Mouse (Mus musculus) splenic B cell, adult 2 months (primary cell): ENCODE results near the gene Rtf2.

ENCODE experiments used
- DNase-seq: peaks from one replicate; pipeline ENCODE4 v3.0.0-alpha.2; 2011; ENCODE audit warnings: low read depth, low spot score
- H3K27me3 ChIP-seq: 2 replicates; pipeline ENCODE4 v1.6.1; 2012; ENCODE audit warnings: mild to moderate bottlenecking, low read length, moderate library complexity, mixed read lengths; ENCODE audit not compliant: control insufficient read depth, poor library complexity, insufficient read depth, severe bottlenecking
- H3K36me3 ChIP-seq: 2 replicates; pipeline ENCODE4 v1.6.1; 2012; ENCODE audit warnings: mild to moderate bottlenecking, low read length, moderate library complexity, mixed read lengths; ENCODE audit not compliant: control insufficient read depth, poor library complexity, insufficient read depth, severe bottlenecking

Rtf2 gene

GRCm38 (mm10) chr2:172458496-172458895, 18.1 kb downstream of the Rtf2 start, which contains the start of gene Gcnt7:
TSS of gene Gcnt7 (minus strand) at chr2:172458596.
- DNase-seq, result no peak
- Histone ChIP-seq H3K36me3 (peaks cover 3% of the 10 kb centered on the region; the same call in 1 of the 2 replicates), H3K27me3 (no peaks in the 10 kb centered on the region)

- Histone ChIP-seq H3K27me3 (no peaks in the 10 kb centered on the region), H3K36me3 (peaks cover 4% of the 10 kb centered on the region; the same call in 1 of the 2 replicates)
- no peak for DNase-seq
These were observed 20.3 kb downstream of the Rtf2 start for GRCm38 (mm10) chr2:172460647-172461046.

- H3K36me3 ChIP-seq, result peaks cover 4% of the 10 kb centered on the region; the same call in 1 of the 2 replicates
- no peaks in the 10 kb centered on the region for H3K27me3 ChIP-seq
- no peak for DNase-seq
These were observed 22.5 kb downstream of the Rtf2 start for GRCm38 (mm10) chr2:172462813-172463212.

DNA sequence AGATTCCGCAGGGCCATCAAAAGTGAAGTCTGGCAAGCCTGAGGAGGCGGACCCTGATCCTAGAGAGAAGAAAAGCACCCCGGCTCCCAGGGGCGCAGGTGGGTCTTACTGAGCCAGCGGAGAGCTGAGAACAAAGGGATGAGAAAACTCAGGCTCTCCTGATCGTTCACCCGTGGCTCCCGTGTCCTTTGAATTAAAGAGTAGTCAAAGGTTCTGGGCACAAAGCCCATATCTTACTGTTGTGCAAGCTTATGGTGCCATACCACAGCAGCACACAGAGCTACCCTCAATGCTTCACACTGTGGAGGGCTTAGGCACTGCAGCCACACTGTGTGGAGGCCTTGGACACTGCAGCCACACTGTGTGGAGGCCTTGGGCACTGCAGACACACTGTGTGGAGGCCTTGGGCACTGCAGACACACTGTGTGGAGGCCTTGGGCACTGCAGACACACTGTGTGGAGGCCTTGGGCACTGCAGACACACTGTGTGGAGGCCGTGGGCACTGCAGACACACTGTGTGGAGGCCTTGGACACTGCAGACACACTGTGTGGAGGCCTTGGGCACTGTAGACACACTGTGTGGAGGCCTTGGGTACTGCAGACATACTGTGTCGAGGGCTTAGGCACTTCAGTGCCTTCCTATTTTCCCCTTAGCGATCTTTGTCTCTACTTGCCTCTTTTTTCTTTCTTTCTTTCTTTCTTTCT, 26.2 kb downstream of the Rtf2 start:
- Histone ChIP-seq H3K27me3 (no peaks in the 10 kb centered on the region), H3K36me3 (peaks cover 7% of the 10 kb centered on the region; the same call in 1 of the 2 replicates)
- no peak for DNase-seq

- DNase-seq, result no peak
- no peaks in the 10 kb centered on the region for H3K27me3 ChIP-seq
- H3K36me3 ChIP-seq, result peaks cover 7% of the 10 kb centered on the region; the same call in 1 of the 2 replicates
These were observed 26.9 kb downstream of the Rtf2 start for GRCm38 (mm10) chr2:172467206-172467605.

DNA sequence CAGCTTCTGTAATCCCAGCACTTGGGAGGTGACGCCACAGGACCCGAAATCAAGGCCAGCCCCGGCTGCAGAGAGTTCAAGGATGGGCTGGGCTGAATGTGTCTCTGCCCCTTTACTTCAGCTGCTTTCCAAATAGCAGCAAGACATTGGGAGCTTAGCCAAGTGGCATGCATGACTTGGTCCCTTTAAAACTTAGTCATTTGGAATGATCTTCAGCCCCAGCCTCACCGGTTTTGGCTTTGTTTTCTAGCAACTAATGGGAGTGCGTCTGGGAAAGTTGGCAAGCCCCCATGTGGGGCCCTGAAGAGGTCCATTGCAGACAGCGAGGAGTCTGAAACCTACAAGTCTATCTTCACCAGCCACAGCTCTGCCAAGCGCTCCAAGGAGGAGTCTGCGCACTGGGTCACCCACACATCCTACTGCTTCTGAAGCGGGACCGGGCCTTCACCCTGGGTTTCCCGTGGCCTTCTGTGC, 28.0 kb downstream of the Rtf2 start:
- Histone ChIP-seq H3K27me3 (no peaks in the 10 kb centered on the region), H3K36me3 (peaks cover 7% of the 10 kb centered on the region; the same call in 1 of the 2 replicates)
- DNase-seq, result no peak

DNA sequence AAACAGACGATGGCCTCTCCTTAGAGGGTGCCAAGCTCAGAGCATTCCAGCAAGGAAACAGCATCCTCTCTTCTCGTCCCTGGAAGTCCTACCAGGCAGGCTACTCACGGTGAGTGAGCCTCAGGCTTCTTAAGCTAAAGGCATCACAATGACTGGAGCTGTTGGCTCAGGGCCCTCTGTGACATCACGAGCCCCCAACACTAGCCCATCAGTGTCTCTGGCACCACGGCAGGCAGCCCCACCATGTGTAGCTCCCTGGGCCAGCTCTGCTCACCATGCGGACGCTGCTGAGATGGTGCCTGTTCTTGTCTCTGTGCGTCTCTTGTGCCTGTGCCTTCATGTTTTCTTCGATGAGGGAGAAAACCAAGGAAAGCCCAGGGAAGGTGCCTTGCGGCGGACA, 32.0 kb downstream of the Rtf2 start, which contains the start of gene Fam209:
Gene Fam209 (plus strand): TSS at position 203 of the 400 bp plus-strand sequence.
- no peak for DNase-seq
- H3K27me3 ChIP-seq, result no peaks in the 10 kb centered on the region
- peaks cover 4% of the 10 kb centered on the region; the same call in 1 of the 2 replicates for H3K36me3 ChIP-seq

- no peaks in the 10 kb centered on the region for H3K27me3 ChIP-seq
- DNase-seq, result no peak
- 0 out of 2 replicates have a peak, but pooled peaks cover 4% of the 10 kb centered on the region for H3K36me3 ChIP-seq
These were observed 33.2 kb downstream of the Rtf2 start for GRCm38 (mm10) chr2:172473591-172473990.

DNA sequence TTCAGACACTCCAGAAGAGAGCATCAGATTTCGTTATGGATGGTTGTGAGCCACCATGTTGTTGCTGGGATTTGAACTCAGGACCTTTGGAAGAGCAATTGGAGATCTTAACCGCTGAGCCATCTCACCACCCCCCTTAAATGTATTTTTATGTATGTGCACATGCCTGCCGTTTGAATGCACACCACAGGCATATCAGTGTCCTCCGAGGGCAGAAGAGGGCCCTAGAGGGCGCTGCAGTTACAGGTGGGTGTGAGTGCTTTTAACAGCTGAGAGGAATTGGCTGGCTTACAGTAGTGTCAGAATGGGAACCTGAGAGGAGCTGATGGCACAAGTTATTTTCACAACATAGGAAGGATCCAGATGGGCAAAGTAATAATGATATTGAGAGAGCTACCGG, 34.6 kb downstream of the Rtf2 start:
- Histone ChIP-seq H3K27me3 (no peaks in the 10 kb centered on the region), H3K36me3 (0 out of 2 replicates have a peak, but pooled peaks cover under 1% of the 10 kb centered on the region)
- DNase-seq, result peak; percentile 63

DNA sequence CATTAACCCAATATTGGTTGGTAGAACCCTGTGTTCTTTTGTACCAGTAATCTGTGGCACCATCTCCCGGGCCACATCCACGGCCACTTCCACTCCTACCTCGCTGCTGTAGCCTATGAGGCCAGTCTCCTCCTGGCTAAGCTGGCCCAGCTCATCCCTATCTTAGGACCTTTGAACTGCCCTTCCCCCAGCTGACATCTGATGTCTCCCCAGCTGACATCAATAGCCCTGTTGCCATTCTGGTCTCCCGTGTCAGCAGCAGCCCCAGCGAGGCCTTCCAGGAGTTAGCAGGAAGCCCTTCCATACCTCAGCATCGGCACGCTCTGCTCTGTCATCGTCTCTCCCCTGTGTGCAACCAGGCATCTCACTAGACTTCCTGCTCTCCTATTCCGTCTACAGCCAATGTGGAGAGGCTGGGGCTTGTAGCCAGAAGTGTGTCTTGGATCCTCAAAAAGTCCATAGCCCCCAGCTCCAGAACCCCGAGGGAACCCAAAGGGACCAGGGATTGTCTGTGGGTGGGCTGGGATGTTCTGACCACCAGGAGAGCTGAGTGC, 36.4 kb downstream of the Rtf2 start:
- Histone ChIP-seq H3K27me3 (no peaks in the 10 kb centered on the region), H3K36me3 (no peaks in the 10 kb centered on the region)
- peak; percentile 18 for DNase-seq

- Histone ChIP-seq H3K36me3 (no peaks in the 10 kb centered on the region), H3K27me3 (no peaks in the 10 kb centered on the region)
- no peak for DNase-seq
These were observed 37.0 kb downstream of the Rtf2 start for GRCm38 (mm10) chr2:172477350-172477749.

DNA sequence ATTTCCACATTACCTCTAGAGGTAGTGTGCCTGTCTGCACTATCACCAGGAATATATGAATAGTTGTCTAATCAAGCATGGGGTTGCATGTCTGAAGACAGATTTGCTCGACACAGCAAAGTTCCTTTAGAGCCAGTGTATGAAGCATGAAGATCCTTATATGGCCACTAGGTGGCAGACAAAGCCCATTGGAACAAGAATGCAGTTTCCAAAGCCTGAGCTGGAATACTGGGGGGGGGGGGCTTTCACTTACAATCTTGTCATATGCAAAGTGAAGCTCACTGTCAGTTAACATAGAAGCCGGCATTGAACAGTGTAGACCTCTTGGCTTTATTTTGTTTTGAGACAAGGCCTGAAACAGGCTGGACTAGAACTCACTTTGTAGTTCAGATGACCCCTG, 37.5 kb downstream of the Rtf2 start:
- Histone ChIP-seq H3K36me3 (no peaks in the 10 kb centered on the region), H3K27me3 (no peaks in the 10 kb centered on the region)
- DNase-seq, result peak; percentile 66

DNA sequence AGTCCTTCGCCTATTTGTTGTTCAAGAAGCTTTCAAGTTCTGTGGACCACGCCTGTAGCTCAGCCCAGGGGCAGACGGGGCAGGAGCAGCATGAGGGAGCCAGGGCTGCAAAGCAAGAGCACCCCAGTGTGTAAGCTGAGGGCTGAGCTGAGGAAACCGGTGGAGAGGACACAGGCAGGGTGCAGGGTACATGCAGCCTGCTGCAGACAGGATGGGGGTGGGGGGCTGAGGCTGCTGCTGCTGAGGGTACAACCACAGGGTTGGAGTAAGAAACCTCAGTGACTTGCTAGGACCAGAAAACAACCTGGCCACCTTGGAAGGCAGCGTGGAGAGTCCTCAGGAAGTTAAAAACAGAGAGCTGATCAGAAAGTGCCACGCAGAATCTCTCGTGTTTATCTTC, 39.9 kb downstream of the Rtf2 start:
- no peaks in the 10 kb centered on the region for H3K27me3 ChIP-seq
- DNase-seq, result no peak
- H3K36me3 ChIP-seq, result no peaks in the 10 kb centered on the region

- no peaks in the 10 kb centered on the region for H3K36me3 ChIP-seq
These were observed 41.5 kb downstream of the Rtf2 start for GRCm38 (mm10) chr2:172481654-172482385.

More at GRCm38 (mm10) chr2:172481654-172482385, 41.5 kb downstream of the Rtf2 start:
- no peaks in the 10 kb centered on the region for H3K27me3 ChIP-seq
- DNase-seq, result no peak
